Mouse (Mus musculus): ENCODE data around the gene Gm49387.
A peak's percentile ranks its signal among the peaks of the same experiment; 100 is the strongest.

The Gm49387 gene

GRCm38 (mm10) chr14:31531506-31532148, 109.1 kb downstream of the Gm49387 start:
- DNase-seq (ENCODE audit: low read depth, low spot score) = no peak

GRCm38 (mm10) chr14:31530847-31531246, 109.8 kb downstream of the Gm49387 start:
- no peak for DNase-seq (ENCODE audit: low read depth, low spot score)

DNA sequence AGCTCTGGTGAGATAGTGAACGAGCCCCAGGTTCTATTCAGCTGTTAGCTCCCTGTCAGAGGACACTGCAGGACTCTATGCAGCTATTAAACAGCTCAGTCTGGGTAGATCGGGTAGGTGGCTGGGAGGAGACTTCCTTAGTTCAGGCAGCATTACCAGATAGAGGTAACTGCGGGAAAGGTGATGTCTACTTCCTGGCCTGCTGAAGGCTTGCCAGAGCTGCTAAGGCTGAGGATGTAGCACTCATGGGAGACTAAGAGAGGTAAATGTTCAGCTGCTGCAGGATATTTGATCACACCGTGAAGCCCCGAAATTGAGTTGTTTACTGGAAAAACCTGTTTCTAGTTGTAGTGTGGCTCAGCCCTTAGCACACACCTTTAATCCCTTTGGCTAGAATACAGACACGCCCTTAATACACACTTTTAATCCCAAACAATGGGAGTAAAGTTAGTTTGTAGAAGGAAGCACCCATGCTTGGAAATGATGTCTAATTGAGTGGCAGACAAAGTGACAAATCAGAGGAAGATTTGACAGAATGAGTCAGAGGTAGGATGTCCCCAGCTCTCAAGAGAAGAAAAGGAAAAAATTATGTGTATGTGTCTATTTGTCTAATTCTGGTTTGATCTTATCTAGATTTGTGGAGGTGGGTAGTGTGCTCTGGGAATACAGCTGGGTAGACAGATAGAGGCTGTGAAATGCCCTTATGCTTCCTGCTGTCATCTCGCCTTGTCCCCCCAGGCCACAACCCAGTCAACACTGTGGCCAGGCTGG, 115.5 kb downstream of the Gm49387 start:
- no peak for DNase-seq (ENCODE audit: low read depth, low spot score)

- DNase-seq (ENCODE audit: low read depth, low spot score) = no peak
Observed at GRCm38 (mm10) chr14:31521318-31521717, 119.4 kb downstream of the Gm49387 start.

- DNase-seq (ENCODE audit: low read depth, low spot score) = peak; percentile 39
Observed at GRCm38 (mm10) chr14:31519165-31519564, 121.5 kb downstream of the Gm49387 start.

DNA sequence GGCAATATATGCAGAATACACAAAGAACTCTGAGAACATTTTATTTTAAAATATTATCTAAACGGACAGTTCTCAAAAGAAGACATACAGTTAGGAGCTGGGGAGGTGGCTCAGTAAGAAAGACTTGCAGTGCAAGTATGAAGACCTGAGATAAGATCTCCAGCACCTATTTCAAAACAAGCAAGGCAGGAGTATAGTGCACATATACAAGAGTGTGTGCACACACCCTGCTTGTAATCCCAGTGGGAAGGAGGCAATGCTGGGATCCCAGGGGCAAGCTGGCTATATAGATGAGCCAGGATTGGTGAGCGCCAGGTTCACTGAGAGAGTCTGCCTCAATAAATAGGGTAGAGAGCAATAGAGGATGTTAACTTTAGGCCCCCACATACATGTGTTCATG, 124.8 kb downstream of the Gm49387 start:
- DNase-seq (ENCODE audit: low read depth, low spot score) = no peak

- no peak for DNase-seq (ENCODE audit: low read depth, low spot score)
Observed at GRCm38 (mm10) chr14:31510322-31510721, 130.4 kb downstream of the Gm49387 start.

DNA sequence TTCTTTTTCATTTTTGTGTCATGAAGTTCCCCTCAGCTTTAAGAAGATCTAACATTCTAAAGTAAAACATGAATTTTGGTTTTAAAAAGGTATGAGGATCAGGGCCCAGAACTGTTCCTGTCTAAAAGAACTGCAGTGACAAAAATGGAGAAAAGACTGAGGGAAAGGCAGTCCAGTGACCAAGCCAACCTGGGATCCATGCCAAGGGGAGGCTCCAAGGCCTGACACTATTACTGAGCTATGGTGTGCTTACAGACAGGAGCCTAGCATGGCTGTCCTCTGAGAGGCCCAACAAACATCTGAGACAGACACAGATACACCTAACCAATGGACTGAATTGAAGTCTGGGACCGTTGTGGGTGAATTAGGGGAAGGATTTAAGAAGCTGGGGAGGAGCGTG, 130.8 kb downstream of the Gm49387 start:
- DNase-seq (ENCODE audit: low read depth, low spot score) = no peak

- no peak for DNase-seq (ENCODE audit: low read depth, low spot score)
Observed at GRCm38 (mm10) chr14:31506456-31506855, 134.2 kb downstream of the Gm49387 start.

- DNase-seq (ENCODE audit: low read depth, low spot score) = no peak
Observed at GRCm38 (mm10) chr14:31503406-31503805, 137.3 kb downstream of the Gm49387 start.
